ENCODE assay signal across 8 mouse cellular contexts in genomic region chr5:24470600-24470999, GRCm38 (mm10). TPM values are rescaled to one million over a fixed set of nuclear protein-coding genes. Genes with fewer than 3 reads are reported as not detected.
DNase-seq lines count a peak whose midpoint lies in the region; ATAC-seq and TF ChIP-seq lines count a peak whose summit lies in the region.

No protein-coding gene starts in this region.

- ATAC-seq in granulocyte monocyte progenitor cell, adult 5-6 weeks (replicated peaks; ENCODE audit: poor library complexity, severe bottlenecking), result peak; percentile 73
- ATAC-seq in kidney, postnatal 0 days (replicated peaks; ENCODE audit: low FRiP score, low read depth), result 0 out of 2 replicates have a peak, but pooled peaks have one; percentile 19
- ATAC-seq in lung, postnatal 0 days, result 0 out of 2 replicates have a peak, but pooled peaks have one; percentile 20

- 0 out of 2 replicates have a peak, but pooled peaks cover 5% of the 10 kb centered on the region for H3K27me3 ChIP-seq in kidney, postnatal 0 days (ENCODE audit: insufficient read depth, low read length)
- no peaks in the 10 kb centered on the region for H3K27me3 ChIP-seq in lung, postnatal 0 days (replicated peaks; ENCODE audit: insufficient read depth, low read length)

- no peak overlapping the region for H3K4me3 ChIP-seq in cortical plate, adult 2 months (ENCODE audit: insufficient read depth, low read length)
- H3K4me3 ChIP-seq in kidney, postnatal 0 days (replicated peaks; ENCODE audit: low read depth, low read length), result no peak overlapping the region
- H3K4me3 ChIP-seq in lung, postnatal 0 days (ENCODE audit: low read depth, low read length), result no peak overlapping the region

- peaks cover 13% of the 10 kb centered on the region for H3K4me1 ChIP-seq in cortical plate, adult 2 months (ENCODE audit: control insufficient read depth, insufficient read depth, low read length)
- peaks cover 19% of the 10 kb centered on the region; the same call in 1 of the 2 replicates for H3K4me1 ChIP-seq in kidney, postnatal 0 days (replicated peaks; ENCODE audit: insufficient read depth, low read length)
- H3K4me1 ChIP-seq in lung, postnatal 0 days (ENCODE audit: insufficient read depth, low read depth, low read length), result peaks cover 5% of the 10 kb centered on the region; the same call in 1 of the 2 replicates

- no peak overlapping the region for H3K9ac ChIP-seq in kidney, postnatal 0 days (ENCODE audit: low read depth, low read length)
- H3K9ac ChIP-seq in lung, postnatal 0 days (replicated peaks; ENCODE audit: low read depth), result no peak overlapping the region

- no peak overlapping the region for H3K27ac ChIP-seq in cortical plate, adult 2 months (ENCODE audit: insufficient read depth, low read length)
- H3K27ac ChIP-seq in kidney, postnatal 0 days, result no peak overlapping the region
- no peak overlapping the region for H3K27ac ChIP-seq in lung, postnatal 0 days (ENCODE audit: low read length)

- no peak overlapping the region for H3K4me2 ChIP-seq in kidney, postnatal 0 days (ENCODE audit: low read length)
- H3K4me2 ChIP-seq in lung, postnatal 0 days (replicated peaks; ENCODE audit: low read depth, low read length), result no peak overlapping the region

- peak; percentile 74 for DNase-seq in CD4-positive helper T cell, adult 2 months (ENCODE audit: low read depth, low spot score)
- DNase-seq in ZHBTc4 (ENCODE audit: low read depth, low spot score), result peak; percentile 88
- peak; percentile 81 for DNase-seq in kidney, postnatal 0 days (ENCODE audit: low spot score)
- DNase-seq in lung, postnatal 0 days (ENCODE audit: low spot score), result peak; percentile 83
- DNase-seq in retina, embryonic 14.5 days (ENCODE audit: low spot score), result peak; percentile 91
- DNase-seq in thymus, postnatal 36 days, result peak; percentile 71 to 72

- no peaks in the 10 kb centered on the region for H3K9me3 ChIP-seq in kidney, postnatal 0 days (replicated peaks; ENCODE audit: low read length)
- H3K9me3 ChIP-seq in lung, postnatal 0 days (ENCODE audit: low read length), result no peaks in the 10 kb centered on the region

- no peak for TF ChIP-seq EP300 in lung, postnatal 0 days (IDR thresholded peaks at IDR 0.05)

- peak; percentile 88 for TF ChIP-seq CTCF in cortical plate, adult 2 months (IDR thresholded peaks at IDR 0.05; ENCODE audit: extremely low read depth, insufficient read depth, low read length)
- TF ChIP-seq CTCF in kidney, postnatal 0 days (IDR thresholded peaks at IDR 0.05; ENCODE audit: low read depth), result peak; percentile 98
- peak; percentile 97 for TF ChIP-seq CTCF in lung, postnatal 0 days (IDR thresholded peaks at IDR 0.05)

- no peaks in the 10 kb centered on the region for H3K36me3 ChIP-seq in kidney, postnatal 0 days (ENCODE audit: insufficient read depth, low read length)
- H3K36me3 ChIP-seq in lung, postnatal 0 days (ENCODE audit: insufficient read depth, low read length), result no peaks in the 10 kb centered on the region

- no peak for TF ChIP-seq POLR2A in cortical plate, adult 2 months (IDR thresholded peaks at IDR 0.05; ENCODE audit: extremely low read depth, insufficient read depth, low read length)

- WGBS in kidney, postnatal 0 days, result 8% methylated on average over 5 of the region's 5 CpGs
- 8% methylated on average over 5 of the region's 5 CpGs for WGBS in lung, postnatal 0 days

RNA-seq across cellular contexts. Expression of gene Agap3, which starts 18.6 kb away (rescaled TPM):
- polyA plus RNA-seq in cortical plate, adult 2 months (2012; rRNA removed), result 438 and 458 TPM in 2 replicates
- 21.5 and 26.8 TPM in 2 replicates for total RNA-seq in granulocyte monocyte progenitor cell, adult 5-6 weeks (2014; fragmentation: Nextera tagmentation)
- total RNA-seq in granulocyte monocyte progenitor cell, adult 5-6 weeks (2017), result 19.4 and 31.8 TPM in 2 replicates
- polyA plus RNA-seq in kidney, postnatal 0 days (2015; fragmentation: Nextera tagmentation; extraction: Ambion mirVana), result 23.9 and 26.9 TPM in 2 replicates
- 44.7 and 51.2 TPM in 2 replicates for polyA plus RNA-seq in lung, postnatal 0 days (2015; fragmentation: Nextera tagmentation; extraction: Ambion mirVana)

RNA-seq across cellular contexts. Expression of gene Tmub1, which starts 22.9 kb away (rescaled TPM):
- polyA plus RNA-seq in cortical plate, adult 2 months (2012; rRNA removed), result 48.7 and 49.0 TPM in 2 replicates
- total RNA-seq in granulocyte monocyte progenitor cell, adult 5-6 weeks (2014; fragmentation: Nextera tagmentation), result 6.4 and 18.7 TPM in 2 replicates
- total RNA-seq in granulocyte monocyte progenitor cell, adult 5-6 weeks (2017), result 8.8 and 11.1 TPM in 2 replicates
- polyA plus RNA-seq in kidney, postnatal 0 days (2015; fragmentation: Nextera tagmentation; extraction: Ambion mirVana), result 27.0 and 28.0 TPM in 2 replicates
- 16.6 and 17.7 TPM in 2 replicates for polyA plus RNA-seq in lung, postnatal 0 days (2015; fragmentation: Nextera tagmentation; extraction: Ambion mirVana)

RNA-seq across cellular contexts. Expression of gene Fastk, which starts 25.5 kb away (rescaled TPM):
- 237 and 255 TPM in 2 replicates for polyA plus RNA-seq in cortical plate, adult 2 months (2012; rRNA removed)
- total RNA-seq in granulocyte monocyte progenitor cell, adult 5-6 weeks (2014; fragmentation: Nextera tagmentation), result 53.8 and 75.7 TPM in 2 replicates
- 15.9 and 23.3 TPM in 2 replicates for total RNA-seq in granulocyte monocyte progenitor cell, adult 5-6 weeks (2017)
- polyA plus RNA-seq in kidney, postnatal 0 days (2015; fragmentation: Nextera tagmentation; extraction: Ambion mirVana), result 117 and 120 TPM in 2 replicates
- 58.4 and 65.1 TPM in 2 replicates for polyA plus RNA-seq in lung, postnatal 0 days (2015; fragmentation: Nextera tagmentation; extraction: Ambion mirVana)

RNA-seq across cellular contexts. Expression of gene Slc4a2, which starts 47.0 kb away (rescaled TPM):
- polyA plus RNA-seq in cortical plate, adult 2 months (2012; rRNA removed), result 36.5 and 39.9 TPM in 2 replicates
- total RNA-seq in granulocyte monocyte progenitor cell, adult 5-6 weeks (2014; fragmentation: Nextera tagmentation), result 20.9 and 28.9 TPM in 2 replicates
- total RNA-seq in granulocyte monocyte progenitor cell, adult 5-6 weeks (2017), result 13.5 and 29.3 TPM in 2 replicates
- polyA plus RNA-seq in kidney, postnatal 0 days (2015; fragmentation: Nextera tagmentation; extraction: Ambion mirVana), result 30.8 and 35.5 TPM in 2 replicates
- polyA plus RNA-seq in lung, postnatal 0 days (2015; fragmentation: Nextera tagmentation; extraction: Ambion mirVana), result 28.9 and 35.0 TPM in 2 replicates

RNA-seq across cellular contexts. Expression of gene Cdk5, which starts 47.3 kb away (rescaled TPM):
- polyA plus RNA-seq in cortical plate, adult 2 months (2012; rRNA removed), result 232 TPM in 2 replicates
- total RNA-seq in granulocyte monocyte progenitor cell, adult 5-6 weeks (2014; fragmentation: Nextera tagmentation), result 24.4 and 36.9 TPM in 2 replicates
- total RNA-seq in granulocyte monocyte progenitor cell, adult 5-6 weeks (2017), result 20.7 and 22.4 TPM in 2 replicates
- 47.2 and 51.3 TPM in 2 replicates for polyA plus RNA-seq in kidney, postnatal 0 days (2015; fragmentation: Nextera tagmentation; extraction: Ambion mirVana)
- 31.1 and 31.6 TPM in 2 replicates for polyA plus RNA-seq in lung, postnatal 0 days (2015; fragmentation: Nextera tagmentation; extraction: Ambion mirVana)

Comparison
In these comparisons a context has a peak if more than half of its experiments do, and no peak if none do; other contexts are left out.
1. ATAC-seq: peak in every context shown above with its lines; median percentile 73 in granulocyte monocyte progenitor cell, adult 5-6 weeks; 20 in lung, postnatal 0 days; 19 in kidney, postnatal 0 days.